Mouse (Mus musculus) thymus, adult 2 months (tissue): ENCODE results near the gene Fasn.

ENCODE experiments used
- CTCF ChIP-seq: fragments of 200-500 bp; IDR thresholded peaks from 2 replicates; pipeline ENCODE4 v1.5.1; 2012; ENCODE audit warnings: mild to moderate bottlenecking, control low read depth, low read length, moderate library complexity, borderline replicate concordance; ENCODE audit not compliant: control insufficient read depth, poor library complexity, insufficient read depth; ENCODE audit errors: extremely low read depth
- POLR2A ChIP-seq: fragments of 200-500 bp; IDR thresholded peaks from 2 replicates; pipeline ENCODE4 v1.6.1; 2012; ENCODE audit warnings: mild to moderate bottlenecking, low read length, control low read depth, moderate library complexity; ENCODE audit not compliant: control insufficient read depth, poor library complexity, insufficient read depth; ENCODE audit errors: extremely low read depth

GRCm38 (mm10) chr11:120833555-120834280, 9.4 kb upstream of the Fasn start:
- TF ChIP-seq POLR2A = no peak
- TF ChIP-seq CTCF = no peak
